18 mouse cellular contexts compared by ENCODE assay signal in the genomic region with DNA sequence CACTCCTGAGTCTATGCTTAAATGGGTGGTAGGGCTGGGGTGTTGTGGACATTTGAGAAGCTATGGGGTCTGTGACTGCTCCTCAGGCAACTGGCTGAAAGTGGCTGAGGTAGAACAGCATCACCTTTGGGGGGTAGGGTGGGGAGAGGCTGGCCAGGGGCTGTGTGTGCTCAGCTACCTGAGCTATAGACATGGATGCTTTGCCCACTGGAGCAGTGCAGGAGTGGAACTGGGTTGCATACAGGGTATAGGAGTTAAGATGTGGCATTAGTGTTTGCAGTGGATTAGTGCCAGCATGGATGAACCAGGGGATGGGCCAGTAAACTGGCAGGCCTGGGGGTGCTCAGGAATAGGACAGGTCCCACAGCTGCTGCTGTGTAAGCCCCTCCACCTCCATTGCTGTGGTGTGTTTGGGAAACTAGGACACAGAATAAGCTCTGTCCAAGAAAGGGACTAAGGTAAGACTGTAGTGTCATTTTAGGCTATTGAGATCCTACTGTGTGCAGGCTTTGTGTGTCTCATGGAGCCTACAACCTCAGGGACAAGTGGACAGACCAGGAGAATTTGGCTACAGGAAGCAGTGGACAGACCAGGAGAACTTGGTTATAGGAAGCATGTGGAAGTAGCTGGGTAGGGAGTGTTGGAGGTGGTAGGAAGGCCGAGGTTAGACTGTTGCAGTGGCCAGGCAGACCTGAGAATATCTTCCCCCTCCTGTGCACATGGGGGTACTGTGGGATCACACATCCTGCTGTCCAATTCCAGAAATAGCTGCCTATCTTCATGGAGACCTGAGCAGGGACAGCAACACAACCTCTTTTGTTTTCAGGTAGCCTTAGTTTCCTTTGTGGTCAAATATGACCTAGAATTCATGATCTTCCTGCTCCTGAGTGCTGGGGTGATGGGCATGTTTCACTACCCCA. TPM values are rescaled to one million over a fixed set of nuclear protein-coding genes. Genes with fewer than 3 reads are reported as not detected.
A peak's percentile ranks its signal among the peaks of the same experiment; 100 is the strongest.
DNase-seq lines count a peak whose midpoint lies in the region; ATAC-seq and TF ChIP-seq lines count a peak whose summit lies in the region.
"Had no signal": no experiment of that assay in that cellular context is flagged by ENCODE, and none has a peak within 500 bp of the region (broad histone marks: within the 10 kb centered on the region; RNA-seq: fewer than 3 reads in every experiment).

No protein-coding gene starts in this region.

- H3K4me1 ChIP-seq in heart, adult 2 months (ENCODE audit: control insufficient read depth, insufficient read depth, low read length) = peaks cover 12% of the 10 kb centered on the region
- peaks cover 29% of the 10 kb centered on the region for H3K4me1 ChIP-seq in liver, adult 2 months (ENCODE audit: control insufficient read depth, insufficient read depth, low read length)
- peaks cover 63% of the 10 kb centered on the region for H3K4me1 ChIP-seq in embryonic facial prominence, embryonic 10.5 days
- peaks cover 55% of the 10 kb centered on the region for H3K4me1 ChIP-seq in liver, embryonic 13.5 days (replicated peaks)

- 19% methylated on average over 1 of the region's 1 CpGs for WGBS in heart, adult 2 months
- 15% methylated on average over 1 of the region's 1 CpGs for WGBS in liver, adult 2 months
- WGBS in embryonic facial prominence, embryonic 10.5 days = 64% methylated on average over 1 of the region's 1 CpGs
- WGBS in liver, embryonic 13.5 days (ENCODE audit: insufficient replicate concordance) = 42% methylated on average over 1 of the region's 1 CpGs

- peaks cover 7% of the 10 kb centered on the region for H3K9me3 ChIP-seq in embryonic facial prominence, embryonic 10.5 days
- no peaks in the 10 kb centered on the region for H3K9me3 ChIP-seq in liver, embryonic 13.5 days (replicated peaks)
- H3K9me3 ChIP-seq: limb, embryonic 15.5 days; stomach, embryonic 15.5 days had no signal

- no peak for TF ChIP-seq POLR2A in heart, adult 2 months (IDR thresholded peaks at IDR 0.05; ENCODE audit: insufficient read depth, low read depth, low read length)
- no peak for TF ChIP-seq POLR2A in liver, adult 2 months (IDR thresholded peaks at IDR 0.05; ENCODE audit: extremely low read depth, insufficient read depth, low read length)

- no peak for ATAC-seq in liver, embryonic 13.5 days (ENCODE audit: low read depth)
- ATAC-seq in monocyte, adult 5-6 weeks (replicated peaks; ENCODE audit: insufficient number of reproducible peaks, low FRiP score, low TSS enrichment, poor library complexity, severe bottlenecking) = no peak

- H3K27me3 ChIP-seq in heart, adult 2 months (ENCODE audit: control insufficient read depth, insufficient read depth, low read length) = peaks cover under 1% of the 10 kb centered on the region; the same call in 1 of the 2 replicates
- peaks cover 4% of the 10 kb centered on the region for H3K27me3 ChIP-seq in liver, adult 2 months (ENCODE audit: control insufficient read depth, insufficient read depth, low read length)
- peaks cover 25% of the 10 kb centered on the region for H3K27me3 ChIP-seq in embryonic facial prominence, embryonic 10.5 days (replicated peaks; ENCODE audit: low read depth, poor library complexity, severe bottlenecking)
- peaks cover 25% of the 10 kb centered on the region for H3K27me3 ChIP-seq in liver, embryonic 13.5 days

- DNase-seq in heart, adult 2 months = peak in 1 of 2 experiments; percentile 26
- no peak for DNase-seq in heart, adult 8-10 months (ENCODE audit: low spot score)
- DNase-seq in liver, adult 2 months (ENCODE audit: extremely low read depth, low read depth, low spot score) = peak; percentile 23
- no peak for DNase-seq in liver
- no peak for DNase-seq in embryonic facial prominence, embryonic 10.5 days (ENCODE audit: low spot score)
- DNase-seq in liver, embryonic 13.5 days = no peak
- no peak for DNase-seq in layer of hippocampus, adult 8-10 months (ENCODE audit: low spot score in 2 of 2)
- DNase-seq: cerebellum, adult 11-12 months; kidney, adult 8-10 months had no signal

- H3K9ac ChIP-seq in heart, adult 2 months (ENCODE audit: low read depth, low read length) = no peak overlapping the region
- H3K9ac ChIP-seq in liver, adult 2 months (ENCODE audit: low read depth, low read length) = peak overlapping the region; percentile 14; the same call in 1 of the 2 replicates
- peak overlapping the region; percentile 43 for H3K9ac ChIP-seq in liver, embryonic 13.5 days
- H3K9ac ChIP-seq: hindbrain, embryonic 14.5 days; limb, embryonic 15.5 days; neural tube, embryonic 12.5 days; stomach, embryonic 15.5 days had no signal

- 0 out of 2 replicates have a peak, but pooled peaks have one; percentile 29 for TF ChIP-seq EP300 in heart, adult 2 months (IDR thresholded peaks at IDR 0.05; ENCODE audit: insufficient read depth, low read depth, low read length)

- no peak overlapping the region for H3K4me3 ChIP-seq in heart, adult 2 months
- no peak overlapping the region for H3K4me3 ChIP-seq in liver, adult 2 months (ENCODE audit: insufficient read depth, low read depth, low read length)
- peak overlapping the region; percentile 3; the same call in 1 of the 2 replicates for H3K4me3 ChIP-seq in embryonic facial prominence, embryonic 10.5 days
- peak overlapping the region; percentile 12; the same call in 1 of the 2 replicates for H3K4me3 ChIP-seq in liver, embryonic 13.5 days (replicated peaks)
- H3K4me3 ChIP-seq: left cerebral cortex, adult 2 months; limb, embryonic 15.5 days; neural tube, embryonic 12.5 days; stomach, embryonic 15.5 days had no signal

- H3K4me2 ChIP-seq in liver, embryonic 13.5 days = peak overlapping the region; percentile 46
- H3K4me2 ChIP-seq: hindbrain, embryonic 14.5 days; limb, embryonic 15.5 days; stomach, embryonic 15.5 days had no signal

- H3K36me3 ChIP-seq in heart, adult 2 months (ENCODE audit: control insufficient read depth, insufficient read depth, low read length) = peaks cover 7% of the 10 kb centered on the region; the same call in 1 of the 2 replicates
- H3K36me3 ChIP-seq in liver, adult 2 months (ENCODE audit: control insufficient read depth, insufficient read depth, low read length) = peaks cover 8% of the 10 kb centered on the region
- H3K36me3 ChIP-seq in embryonic facial prominence, embryonic 10.5 days (replicated peaks) = peaks cover 32% of the 10 kb centered on the region
- H3K36me3 ChIP-seq in liver, embryonic 13.5 days = peaks cover 33% of the 10 kb centered on the region

- no peak overlapping the region for H3K27ac ChIP-seq in heart, adult 2 months
- no peak overlapping the region for H3K27ac ChIP-seq in liver, adult 2 months (replicated peaks; ENCODE audit: insufficient read depth, low read depth, low read length)
- H3K27ac ChIP-seq in embryonic facial prominence, embryonic 10.5 days (replicated peaks) = no peak overlapping the region
- peak overlapping the region; percentile 73 for H3K27ac ChIP-seq in liver, embryonic 13.5 days
- H3K27ac ChIP-seq: hindbrain, embryonic 14.5 days; left cerebral cortex, adult 2 months; limb, embryonic 15.5 days; macrophage; neural tube, embryonic 12.5 days; stomach, embryonic 15.5 days had no signal

- H3K79me2 ChIP-seq in heart, adult 2 months (replicated peaks; ENCODE audit: control insufficient read depth, insufficient read depth, low read length) = peaks cover 7% of the 10 kb centered on the region
- H3K79me2 ChIP-seq in liver, adult 2 months (ENCODE audit: control insufficient read depth, insufficient read depth, low read length) = peaks cover 16% of the 10 kb centered on the region; the same call in 1 of the 2 replicates

- intact Hi-C loops in heart, adult 2 months (cut with DNase I) = no loop called here

- peak; percentile 37 for TF ChIP-seq CTCF in heart, adult 2 months (IDR thresholded peaks at IDR 0.05)
- TF ChIP-seq CTCF in liver, adult 2 months (IDR thresholded peaks at IDR 0.05; ENCODE audit: low read depth, low read length) = no peak

RNA-seq across cellular contexts. Expression of a gene that starts 3.2 kb away (rescaled TPM):
- total RNA-seq in heart, adult 2 months (2021) = 100 to 1,000 TPM; 850 to 914 TPM
- polyA plus RNA-seq in heart, adult 2 months (2012; rRNA removed) = 1,001 and 1,201 TPM in 2 replicates
- 1,000 to 10,000 TPM in 2 of 4 experiments, 100 to 1,000 TPM in 2; 848 to 1,083 (median 963) TPM for total RNA-seq in heart, adult 8-10 months (2022)
- total RNA-seq in liver, adult 2 months (2014; rRNA removed) = 527 and 614 TPM in 2 replicates
- polyA plus RNA-seq in liver, adult 2 months (2012; rRNA removed) = 1,187 and 1,294 TPM in 2 replicates
- polyA plus RNA-seq in embryonic facial prominence, embryonic 10.5 days (2016; fragmentation: Nextera tagmentation; extraction: Ambion mirVana) = 2,205 and 2,316 TPM in 2 replicates
- 1,324 and 1,529 TPM in 2 replicates for polyA plus RNA-seq in liver, embryonic 13.5 days (2015; fragmentation: Nextera tagmentation; extraction: Ambion mirVana)
- 100 to 1,000 TPM; 475 to 520 (median 506) TPM for total RNA-seq in layer of hippocampus, adult 8-10 months (2022)
- total RNA-seq in monocyte, adult 5-6 weeks (2017) = 242 to 281 TPM (median 259 TPM) in 3 replicates

RNA-seq across cellular contexts. Expression of a gene that starts 14.2 kb away (rescaled TPM):
- total RNA-seq in heart, adult 2 months (2021) = 10 to 100 TPM; 10.7 to 15.8 TPM
- polyA plus RNA-seq in heart, adult 2 months (2012; rRNA removed) = 12.0 and 15.1 TPM in 2 replicates
- total RNA-seq in heart, adult 8-10 months (2022) = 10 to 100 TPM in 3 of 4 experiments, 1 to 10 TPM in 1; 7.8 to 14.0 (median 12.6) TPM
- total RNA-seq in liver, adult 2 months (2014; rRNA removed) = not detected in 2 replicates
- 0.05 TPM in 1 of 2 replicates, not detected in the other for polyA plus RNA-seq in liver, adult 2 months (2012; rRNA removed)
- polyA plus RNA-seq in embryonic facial prominence, embryonic 10.5 days (2016; fragmentation: Nextera tagmentation; extraction: Ambion mirVana) = 1.3 and 1.6 TPM in 2 replicates
- polyA plus RNA-seq in liver, embryonic 13.5 days (2015; fragmentation: Nextera tagmentation; extraction: Ambion mirVana) = not detected in 2 replicates
- 10 to 100 TPM; 33.4 to 44.0 (median 40.3) TPM for total RNA-seq in layer of hippocampus, adult 8-10 months (2022)
- not detected in 3 replicates for total RNA-seq in monocyte, adult 5-6 weeks (2017)
- polyA plus RNA-seq: gonadal fat pad, adult 2 months; macrophage had no signal

RNA-seq across cellular contexts. Expression of a gene that starts 16.3 kb away (rescaled TPM):
- 1 to 10 TPM in 1 of 2 experiments, under 1 TPM in 1; 0.25 to 1.1 TPM for total RNA-seq in heart, adult 2 months (2021)
- 0.21 and 0.56 TPM in 2 replicates for polyA plus RNA-seq in heart, adult 2 months (2012; rRNA removed)
- total RNA-seq in heart, adult 8-10 months (2022) = 1 to 10 TPM in 1 of 4 experiments, under 1 TPM in 3; 0.47 to 1.6 (median 0.75) TPM
- total RNA-seq in liver, adult 2 months (2014; rRNA removed) = not detected in 2 replicates
- polyA plus RNA-seq in liver, adult 2 months (2012; rRNA removed) = not detected in 2 replicates
- 0.26 and 0.52 TPM in 2 replicates for polyA plus RNA-seq in embryonic facial prominence, embryonic 10.5 days (2016; fragmentation: Nextera tagmentation; extraction: Ambion mirVana)
- 0.20 and 0.38 TPM in 2 replicates for polyA plus RNA-seq in liver, embryonic 13.5 days (2015; fragmentation: Nextera tagmentation; extraction: Ambion mirVana)
- total RNA-seq in layer of hippocampus, adult 8-10 months (2022) = 1 to 10 TPM in 3 of 4 experiments, under 1 TPM in 1; 0.91 to 4.7 (median 2.7) TPM
- not detected in 3 replicates for total RNA-seq in monocyte, adult 5-6 weeks (2017)
- polyA plus RNA-seq: macrophage; small intestine, adult 2 months had no signal

RNA-seq across cellular contexts. Expression of a gene that starts 24.6 kb away (rescaled TPM):
- under 1 TPM; 0.18 TPM for total RNA-seq in heart, adult 2 months (2021)
- 0.15 and 0.25 TPM in 2 replicates for polyA plus RNA-seq in heart, adult 2 months (2012; rRNA removed)
- total RNA-seq in heart, adult 8-10 months (2022) = under 1 TPM; 0.14 to 0.50 (median 0.20) TPM
- total RNA-seq in liver, adult 2 months (2014; rRNA removed) = 0.13 and 0.18 TPM in 2 replicates
- 0.09 and 0.21 TPM in 2 replicates for polyA plus RNA-seq in liver, adult 2 months (2012; rRNA removed)
- 0.11 and 0.17 TPM in 2 replicates for polyA plus RNA-seq in embryonic facial prominence, embryonic 10.5 days (2016; fragmentation: Nextera tagmentation; extraction: Ambion mirVana)
- not detected in 2 replicates for polyA plus RNA-seq in liver, embryonic 13.5 days (2015; fragmentation: Nextera tagmentation; extraction: Ambion mirVana)
- total RNA-seq in layer of hippocampus, adult 8-10 months (2022) = 1 to 10 TPM; 2.4 to 4.0 (median 3.0) TPM
- total RNA-seq in monocyte, adult 5-6 weeks (2017) = not detected in 3 replicates
- polyA plus RNA-seq: hindbrain, embryonic 14.5 days; limb, embryonic 15.5 days; macrophage; neural tube, embryonic 12.5 days; stomach, embryonic 15.5 days had no signal

RNA-seq across cellular contexts. Expression of a gene that starts 25.4 kb away (rescaled TPM):
- 10 to 100 TPM; 19.4 to 23.2 TPM for total RNA-seq in heart, adult 2 months (2021)
- polyA plus RNA-seq in heart, adult 2 months (2012; rRNA removed) = 74.9 and 79.9 TPM in 2 replicates
- 10 to 100 TPM; 23.3 to 32.5 (median 25.0) TPM for total RNA-seq in heart, adult 8-10 months (2022)
- 61.3 and 61.6 TPM in 2 replicates for total RNA-seq in liver, adult 2 months (2014; rRNA removed)
- 62.1 and 75.1 TPM in 2 replicates for polyA plus RNA-seq in liver, adult 2 months (2012; rRNA removed)
- polyA plus RNA-seq in embryonic facial prominence, embryonic 10.5 days (2016; fragmentation: Nextera tagmentation; extraction: Ambion mirVana) = 364 TPM in 2 replicates
- 192 and 208 TPM in 2 replicates for polyA plus RNA-seq in liver, embryonic 13.5 days (2015; fragmentation: Nextera tagmentation; extraction: Ambion mirVana)
- total RNA-seq in layer of hippocampus, adult 8-10 months (2022) = 10 to 100 TPM; 42.1 to 61.3 (median 57.5) TPM
- total RNA-seq in monocyte, adult 5-6 weeks (2017) = 78.9 to 86.7 TPM (median 80.7 TPM) in 3 replicates

Comparison
In these comparisons a context has a peak if more than half of its experiments do, and no peak if none do; other contexts are left out.
1. H3K4me3 ChIP-seq: peak in embryonic facial prominence, embryonic 10.5 days (single experiment) and liver, embryonic 13.5 days (single experiment); none in heart, adult 2 months (single experiment) and liver, adult 2 months (single experiment).